Mouse (Mus musculus) heart, embryonic 15.5 days (tissue): ENCODE data around the gene Etv6. TPM values are rescaled to one million over a fixed set of nuclear protein-coding genes. Genes with fewer than 3 reads are reported as not detected.

Source experiments
- ATAC-seq: fragments of 200-750 bp; cut with Nextera tagmentation; replicated peaks from 2 replicates; pipeline ENCODE4 v1.8.0; 2017; ENCODE audit warnings: low read depth, moderate TSS enrichment; ENCODE audit not compliant: insufficient number of reproducible peaks, insufficient read depth, low FRiP score
- H3K27ac ChIP-seq: fragments of 300-500 bp; sonication (generic); 2 replicates; pipeline ENCODE4 v1.5.1; 2015; ENCODE audit warnings: mild to moderate bottlenecking, inconsistent platforms
- H3K27me3 ChIP-seq: fragments of 300-500 bp; sonication (generic); 2 replicates; pipeline ENCODE4 v1.6.1; 2015; ENCODE audit warnings: inconsistent platforms
- H3K36me3 ChIP-seq: fragments of 300-500 bp; sonication (generic); 2 replicates; pipeline ENCODE4 v1.6.1; 2015; ENCODE audit warnings: mild to moderate bottlenecking, inconsistent platforms
- H3K4me1 ChIP-seq: fragments of 300-500 bp; sonication (generic); replicated peaks from 2 replicates; pipeline ENCODE4 v1.6.1; 2015; ENCODE audit warnings: inconsistent platforms
- H3K4me2 ChIP-seq: fragments of 300-500 bp; sonication (generic); 2 replicates; pipeline ENCODE4 v1.6.1; 2015; ENCODE audit warnings: inconsistent platforms, mild to moderate bottlenecking, moderate library complexity
- H3K4me3 ChIP-seq: fragments of 300-500 bp; sonication (generic); 2 replicates; pipeline ENCODE4 v1.5.1; 2015; ENCODE audit warnings: mild to moderate bottlenecking, inconsistent platforms
- H3K9ac ChIP-seq: fragments of 300-500 bp; sonication (generic); 2 replicates; pipeline ENCODE4 v1.6.1; 2015; ENCODE audit warnings: mild to moderate bottlenecking, inconsistent platforms
- H3K9me3 ChIP-seq: fragments of 300-500 bp; sonication (generic); replicated peaks from 2 replicates; pipeline ENCODE4 v1.6.1; 2016; ENCODE audit warnings: inconsistent platforms
- WGBS: fragments of 180-500 bp; shearing (Covaris S2); methylation state at CpG from one replicate; pipeline ENCODE4 v1.1.7; 2015; ENCODE audit warnings: mixed read lengths; 5-methylcytosine and 5-hydroxymethylcytosine counted together
- polyA plus RNA-seq: library from polyadenylated mRNA; unstranded; fragments of >200 nt; fragmentation: Nextera tagmentation; extraction: Ambion mirVana; gene quantifications from 2 replicates; pipeline ENCODE4 v1.2.1, GENCODE M21; 2015

The Etv6 gene
- polyA plus RNA-seq, 1 experiment from 2014 or later = 9.9 TPM

- Histone ChIP-seq H3K4me1 (peaks cover 27% of the 10 kb centered on the region), H3K9me3 (no peaks in the 10 kb centered on the region), H3K9ac (no peak overlapping the region), H3K27me3 (no peaks in the 10 kb centered on the region), H3K4me2 (no peak overlapping the region), H3K4me3 (no peak overlapping the region), H3K27ac (peak overlapping the region; percentile 67), H3K36me3 (0 out of 2 replicates have a peak, but pooled peaks cover under 1% of the 10 kb centered on the region)
- 77% methylated on average over 1 of the region's 1 CpGs for WGBS
- ATAC-seq = no peak
Observed at GRCm38 (mm10) chr6:134199895-134200294, 164.4 kb downstream of the Etv6 start.

- Histone ChIP-seq H3K9me3 (no peaks in the 10 kb centered on the region), H3K4me2 (no peak overlapping the region), H3K36me3 (0 out of 2 replicates have a peak, but pooled peaks cover 3% of the 10 kb centered on the region), H3K27ac (peak overlapping the region; percentile 67), H3K4me3 (no peak overlapping the region), H3K27me3 (no peaks in the 10 kb centered on the region), H3K4me1 (peaks cover 30% of the 10 kb centered on the region), H3K9ac (no peak overlapping the region)
- 64% methylated on average over 10 of the region's 10 CpGs for WGBS
- no peak for ATAC-seq
Observed at GRCm38 (mm10) chr6:134200577-134200976, 165.1 kb downstream of the Etv6 start.

DNA sequence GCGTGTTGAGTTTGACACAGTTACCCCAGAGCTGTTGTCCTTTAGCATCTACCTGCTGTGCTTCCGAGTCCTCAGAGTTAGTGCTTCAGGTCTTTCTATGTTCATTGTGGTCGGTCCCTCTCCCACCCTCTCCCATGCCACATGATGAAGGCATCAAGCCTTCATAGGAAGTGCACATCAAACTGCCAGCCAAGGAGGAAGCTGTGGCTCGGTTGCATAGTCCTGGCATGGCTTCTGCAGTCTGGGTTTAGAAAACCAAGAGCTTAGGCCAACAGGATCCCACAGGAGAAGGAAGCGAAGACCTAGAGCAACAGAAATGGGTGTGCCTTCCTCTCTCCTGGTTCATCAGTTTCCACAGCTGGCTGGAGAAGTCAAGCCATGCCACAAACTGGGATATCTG lies 166.7 kb downstream of the Etv6 start:
- 82% methylated on average over 5 of the region's 5 CpGs for WGBS
- Histone ChIP-seq H3K9me3 (no peaks in the 10 kb centered on the region), H3K27me3 (no peaks in the 10 kb centered on the region), H3K27ac (no peak overlapping the region), H3K4me3 (no peak overlapping the region), H3K4me2 (no peak overlapping the region), H3K36me3 (0 out of 2 replicates have a peak, but pooled peaks cover 3% of the 10 kb centered on the region), H3K9ac (no peak overlapping the region), H3K4me1 (peaks cover 43% of the 10 kb centered on the region)
- no peak for ATAC-seq

DNA sequence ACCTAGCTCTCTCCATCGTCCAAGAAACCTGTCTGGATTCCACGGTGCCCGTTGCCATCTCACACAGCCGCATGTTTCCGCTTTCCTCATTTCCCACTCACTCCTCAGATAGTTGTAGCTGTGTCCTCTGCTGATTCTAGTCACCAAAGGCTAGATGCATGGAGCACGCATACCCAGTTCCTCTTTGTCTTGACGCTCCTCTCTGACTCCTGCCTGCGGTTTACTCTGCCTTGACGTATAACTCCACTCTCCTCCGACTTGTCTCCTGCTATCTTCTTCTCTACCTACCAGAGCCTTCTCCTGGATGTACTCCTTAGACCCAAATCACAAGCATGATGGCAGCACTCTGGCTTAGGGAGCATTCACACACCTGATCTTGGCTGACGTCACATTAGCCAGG lies 169.7 kb downstream of the Etv6 start:
- H3K36me3 ChIP-seq = 0 out of 2 replicates have a peak, but pooled peaks cover 3% of the 10 kb centered on the region
- WGBS = 80% methylated on average over 10 of the region's 11 CpGs
- peaks cover 49% of the 10 kb centered on the region for H3K4me1 ChIP-seq
- no peak overlapping the region for H3K4me2 ChIP-seq
- H3K9me3 ChIP-seq = no peaks in the 10 kb centered on the region
- ATAC-seq = no peak
- no peak overlapping the region for H3K27ac ChIP-seq
- no peaks in the 10 kb centered on the region for H3K27me3 ChIP-seq
- H3K4me3 ChIP-seq = no peak overlapping the region
- no peak overlapping the region for H3K9ac ChIP-seq

DNA sequence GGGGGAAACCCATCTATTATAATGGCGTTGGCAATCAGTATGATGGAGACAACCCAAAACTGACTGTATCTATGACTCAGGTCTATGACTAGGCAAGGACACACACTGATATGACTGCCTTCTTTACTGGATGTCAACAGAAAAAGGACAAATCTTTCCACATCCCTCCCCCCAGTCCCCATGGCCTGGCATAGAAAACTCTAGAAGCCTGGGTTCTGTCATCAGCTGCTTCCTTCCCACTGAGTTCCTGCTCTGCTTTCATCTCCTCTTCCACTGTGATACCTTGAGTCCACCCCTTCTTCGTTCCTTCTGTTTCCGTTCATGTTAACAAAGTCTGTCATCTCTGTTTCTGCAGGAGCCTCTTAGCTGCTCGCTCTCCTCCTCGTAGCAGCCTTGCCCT lies 170.2 kb downstream of the Etv6 start:
- 60% methylated on average over 5 of the region's 5 CpGs for WGBS

DNA sequence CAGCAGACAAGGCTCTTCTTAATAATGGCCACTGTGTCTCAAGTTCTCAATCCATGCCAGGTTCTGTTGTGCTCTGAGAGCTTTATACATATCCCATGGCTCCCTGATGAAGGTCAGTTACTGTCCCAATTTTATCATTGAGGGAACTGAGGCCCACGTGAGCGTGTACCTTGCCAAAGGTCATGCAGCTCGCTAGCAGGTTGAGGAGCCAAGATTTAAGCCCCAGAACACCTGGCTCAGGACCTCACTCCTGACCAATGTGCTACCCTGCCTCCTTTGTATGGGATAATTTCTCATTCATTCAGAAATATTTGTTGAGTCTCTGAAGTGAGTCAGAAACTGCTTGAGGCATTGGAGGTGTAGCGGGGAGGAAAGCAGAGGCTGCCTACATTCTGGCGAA lies 170.8 kb downstream of the Etv6 start:
- peaks cover 51% of the 10 kb centered on the region for H3K4me1 ChIP-seq
- H3K9ac ChIP-seq = no peak overlapping the region
- H3K27me3 ChIP-seq = no peaks in the 10 kb centered on the region
- no peak overlapping the region for H3K27ac ChIP-seq
- H3K36me3 ChIP-seq = 0 out of 2 replicates have a peak, but pooled peaks cover 3% of the 10 kb centered on the region
- ATAC-seq = no peak
- H3K4me2 ChIP-seq = no peak overlapping the region
- 91% methylated on average over 5 of the region's 5 CpGs for WGBS
- no peaks in the 10 kb centered on the region for H3K9me3 ChIP-seq
- no peak overlapping the region for H3K4me3 ChIP-seq

More for the DNA sequence above, 170.2 kb downstream of the Etv6 start:
- ATAC-seq = no peak
- no peaks in the 10 kb centered on the region for H3K27me3 ChIP-seq
- no peak overlapping the region for H3K9ac ChIP-seq
- no peaks in the 10 kb centered on the region for H3K9me3 ChIP-seq
- H3K4me2 ChIP-seq = no peak overlapping the region
- H3K4me1 ChIP-seq = peaks cover 49% of the 10 kb centered on the region
- H3K27ac ChIP-seq = no peak overlapping the region
- H3K4me3 ChIP-seq = no peak overlapping the region
- H3K36me3 ChIP-seq = 0 out of 2 replicates have a peak, but pooled peaks cover 3% of the 10 kb centered on the region

GRCm38 (mm10) chr6:134207391-134208179 lies 172.1 kb downstream of the Etv6 start:
- WGBS = 59% methylated on average over 19 of the region's 19 CpGs
- Histone ChIP-seq H3K9ac (no peak overlapping the region), H3K4me1 (peaks cover 59% of the 10 kb centered on the region)

GRCm38 (mm10) chr6:134208180-134208952 lies 172.9 kb downstream of the Etv6 start:
- Histone ChIP-seq H3K4me2 (peak overlapping the region; percentile 30), H3K4me1 (peaks cover 59% of the 10 kb centered on the region), H3K9ac (0 out of 2 replicates have a peak overlapping the region, but pooled peaks have one; percentile 4), H3K4me3 (0 out of 2 replicates have a peak overlapping the region, but pooled peaks have one; percentile 1), H3K27me3 (no peaks in the 10 kb centered on the region), H3K36me3 (0 out of 2 replicates have a peak, but pooled peaks cover 3% of the 10 kb centered on the region), H3K27ac (peak overlapping the region; percentile 29), H3K9me3 (no peaks in the 10 kb centered on the region)
- no peak for ATAC-seq
- WGBS = 54% methylated on average over 14 of the region's 14 CpGs

More at GRCm38 (mm10) chr6:134207391-134208179, 172.1 kb downstream of the Etv6 start:
- ATAC-seq = peak; percentile 34; the same call in 1 of the 2 replicates
- Histone ChIP-seq H3K27me3 (no peaks in the 10 kb centered on the region), H3K9me3 (no peaks in the 10 kb centered on the region), H3K27ac (peak overlapping the region; percentile 29), H3K36me3 (0 out of 2 replicates have a peak, but pooled peaks cover 3% of the 10 kb centered on the region), H3K4me2 (peak overlapping the region; percentile 30), H3K4me3 (0 out of 2 replicates have a peak overlapping the region, but pooled peaks have one; percentile 1)

DNA sequence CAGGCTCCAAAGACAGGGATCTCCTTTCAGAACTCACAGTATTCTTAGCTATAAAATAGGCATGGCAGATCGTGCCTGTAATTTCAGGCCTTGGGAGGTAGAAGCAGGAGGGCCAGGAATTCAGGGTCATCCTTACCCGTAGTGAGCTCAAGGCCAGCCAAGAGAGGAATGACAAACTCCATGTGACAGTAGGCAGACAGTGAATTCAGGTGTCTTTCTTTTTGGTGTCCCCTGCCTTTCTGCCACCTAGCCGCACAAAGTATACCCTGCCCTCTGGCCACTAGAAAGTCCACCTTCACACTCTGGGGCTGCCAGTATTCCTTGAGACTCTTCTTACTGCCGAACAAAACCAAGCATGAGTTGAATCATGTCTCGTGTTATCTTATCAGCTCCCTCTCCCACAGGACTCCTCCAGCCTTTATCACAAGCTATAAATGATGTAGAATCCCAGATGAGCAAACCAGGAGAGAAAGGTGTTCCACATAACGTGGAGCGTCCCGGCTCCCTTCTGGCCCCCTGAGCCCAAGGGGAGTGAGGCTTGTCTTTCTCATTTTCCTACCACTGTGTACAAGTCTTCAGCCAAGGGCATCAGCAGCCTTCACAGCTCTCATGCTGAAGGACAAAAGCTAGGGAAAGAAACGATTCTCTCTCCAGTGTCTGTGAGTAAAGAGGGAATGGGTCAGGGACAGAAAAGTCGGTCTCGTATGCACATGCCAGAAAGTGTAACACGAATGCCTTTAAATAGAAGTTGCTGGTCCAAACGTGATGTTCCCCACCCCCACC lies 175.4 kb downstream of the Etv6 start:
- peak overlapping the region; percentile 71 for H3K27ac ChIP-seq
- WGBS = 41% methylated on average over 13 of the region's 13 CpGs
- ATAC-seq = no peak
- H3K27me3 ChIP-seq = no peaks in the 10 kb centered on the region
- no peak overlapping the region for H3K4me3 ChIP-seq
- H3K4me1 ChIP-seq = peaks cover 50% of the 10 kb centered on the region
- peak overlapping the region; percentile 10; the same call in 1 of the 2 replicates for H3K9ac ChIP-seq
- peak overlapping the region; percentile 27 for H3K4me2 ChIP-seq
- no peaks in the 10 kb centered on the region for H3K9me3 ChIP-seq
- no peaks in the 10 kb centered on the region for H3K36me3 ChIP-seq

DNA sequence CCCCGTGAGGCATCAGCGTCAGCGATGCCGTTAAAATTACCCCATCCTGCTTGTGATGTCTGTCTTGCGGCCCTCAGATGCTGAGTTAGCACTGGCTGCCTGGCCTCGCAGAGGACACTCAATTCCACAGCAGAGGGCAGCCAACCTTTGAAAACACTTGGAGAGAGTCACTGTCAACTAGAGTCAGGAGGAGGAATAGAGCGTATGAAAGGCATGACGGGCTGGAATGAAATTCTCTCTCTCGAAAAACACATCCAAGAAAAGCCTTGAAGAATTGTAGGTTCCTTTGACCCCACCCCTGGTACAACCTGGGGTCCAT lies 175.9 kb downstream of the Etv6 start:
- Histone ChIP-seq H3K9ac (peak overlapping the region; percentile 10; the same call in 1 of the 2 replicates), H3K36me3 (no peaks in the 10 kb centered on the region), H3K4me1 (peaks cover 44% of the 10 kb centered on the region), H3K9me3 (no peaks in the 10 kb centered on the region), H3K4me2 (peak overlapping the region; percentile 27), H3K4me3 (no peak overlapping the region), H3K27ac (peak overlapping the region; percentile 71), H3K27me3 (no peaks in the 10 kb centered on the region)
- WGBS = 40% methylated on average over 9 of the region's 9 CpGs
- ATAC-seq = no peak; the same call in 1 of the 2 replicates
